Mouse (Mus musculus): ENCODE measurements around the gene Ppp2r5a.
A peak's percentile ranks its signal among the peaks of the same experiment; 100 is the strongest.

The Ppp2r5a gene

GRCm38 (mm10) chr1:191418936-191419335, 15.9 kb upstream of the Ppp2r5a start:
- DNase-seq (ENCODE audit: low read depth, low spot score): no peak

DNA sequence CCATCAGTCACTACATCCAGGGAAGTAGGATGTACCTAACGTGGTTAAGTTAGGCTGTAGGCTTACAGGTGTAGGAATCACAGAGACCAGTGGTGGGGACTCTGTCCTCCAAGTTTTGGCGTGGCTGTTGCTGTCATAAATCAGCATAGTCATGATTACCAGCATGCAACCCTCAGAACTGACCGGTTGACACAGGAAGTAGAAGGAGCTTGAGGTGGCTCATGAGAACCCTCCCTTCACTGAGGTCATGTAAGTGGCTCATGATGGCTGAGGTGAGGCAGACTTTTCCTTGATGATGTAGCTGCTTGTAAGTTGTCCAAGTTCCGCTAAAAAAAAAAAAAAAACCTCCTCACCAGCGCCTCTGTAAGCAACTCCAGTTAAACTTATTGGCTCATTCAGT, 14.0 kb upstream of the Ppp2r5a start:
- no peak for DNase-seq (ENCODE audit: low read depth, low spot score)

DNA sequence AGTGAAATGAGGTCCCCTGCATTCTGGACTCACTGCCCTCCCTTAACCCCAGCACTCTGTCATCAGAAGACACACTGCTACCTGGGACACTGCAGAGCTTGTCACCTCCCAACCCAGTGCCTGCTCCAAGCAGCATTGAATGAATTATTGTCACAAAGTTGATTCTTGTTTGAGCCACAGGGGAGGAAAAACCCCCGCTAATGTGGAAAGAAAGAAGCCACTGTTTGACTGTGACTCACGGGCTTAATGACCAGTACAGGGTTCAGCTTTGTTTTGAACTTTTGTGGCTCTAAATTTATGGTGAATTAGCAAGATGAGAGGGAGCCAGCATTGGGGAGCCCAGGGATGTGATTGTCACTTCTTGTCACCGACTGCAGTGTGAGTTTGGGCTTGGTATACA, 13.5 kb upstream of the Ppp2r5a start:
- DNase-seq (ENCODE audit: low read depth, low spot score): no peak

- no peak for DNase-seq (ENCODE audit: low read depth, low spot score)
Measured at GRCm38 (mm10) chr1:191414432-191414831, 11.4 kb upstream of the Ppp2r5a start.

- no peak for DNase-seq (ENCODE audit: low read depth, low spot score)
Measured at GRCm38 (mm10) chr1:191413691-191414415, 10.8 kb upstream of the Ppp2r5a start.

DNA sequence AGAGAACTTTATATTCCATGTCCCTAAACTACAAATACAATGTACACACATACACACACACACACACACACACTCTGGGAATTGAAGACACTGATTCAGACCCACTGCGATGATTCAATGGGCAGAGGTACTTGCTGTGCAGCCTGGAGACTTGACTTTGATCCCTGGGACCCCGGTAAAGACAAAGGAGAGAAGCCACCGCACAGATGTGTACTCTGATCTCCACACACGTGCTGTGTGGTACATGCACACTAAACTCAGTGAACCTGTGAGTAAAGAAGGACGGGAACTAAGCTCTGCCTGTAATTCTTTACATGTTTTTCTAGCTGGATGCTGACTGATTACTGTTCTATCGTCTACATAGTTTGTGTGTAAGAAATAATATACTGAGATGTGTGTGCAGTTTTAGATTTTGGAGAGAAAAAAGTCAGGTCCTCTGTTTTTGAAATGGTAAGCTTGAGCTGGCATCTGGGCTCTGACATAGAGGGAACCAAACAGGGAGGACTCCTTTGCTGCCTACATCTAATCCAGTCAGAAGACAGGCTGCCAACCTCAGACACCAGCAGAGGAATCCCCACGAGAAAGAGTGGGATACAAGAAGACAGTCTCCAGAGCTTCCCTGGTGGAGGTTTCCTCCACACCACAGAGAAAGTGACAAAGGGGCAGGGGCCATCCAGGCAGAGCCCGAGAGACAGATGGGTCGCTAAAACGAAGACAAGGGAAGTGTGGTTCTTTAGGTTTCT, 7.4 kb upstream of the Ppp2r5a start:
- DNase-seq (ENCODE audit: low read depth, low spot score): no peak

GRCm38 (mm10) chr1:191407246-191407645, 4.2 kb upstream of the Ppp2r5a start:
- no peak for DNase-seq (ENCODE audit: low read depth, low spot score)

DNA sequence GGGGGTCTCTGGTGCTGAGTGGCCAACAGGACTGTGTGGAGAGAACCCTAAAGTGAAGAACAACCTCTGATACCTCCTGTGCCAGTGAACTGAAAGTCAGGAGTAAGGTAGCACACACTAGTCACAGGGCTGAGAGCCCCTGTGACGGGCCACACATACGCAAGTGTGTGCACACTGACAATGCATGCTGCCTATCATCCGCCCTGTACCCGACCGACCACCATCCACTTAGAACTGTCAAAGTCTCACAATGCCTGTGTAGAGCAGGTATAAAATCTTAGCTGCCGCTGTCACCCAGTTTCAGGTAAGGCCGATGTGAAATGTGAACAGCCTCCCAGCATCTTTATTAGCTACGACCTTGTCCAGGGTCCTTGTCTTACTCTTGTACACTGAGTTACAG, 3.4 kb upstream of the Ppp2r5a start:
- DNase-seq (ENCODE audit: low read depth, low spot score): no peak

GRCm38 (mm10) chr1:191404721-191405329, 1.8 kb upstream of the Ppp2r5a start:
- no peak for DNase-seq (ENCODE audit: low read depth, low spot score)

- no peak for DNase-seq (ENCODE audit: low read depth, low spot score)
Measured at GRCm38 (mm10) chr1:191404301-191404700, 1.2 kb upstream of the Ppp2r5a start.

- no peak for DNase-seq (ENCODE audit: low read depth, low spot score)
Measured at GRCm38 (mm10) chr1:191402506-191402905, 566 bp downstream of the Ppp2r5a start.

- DNase-seq (ENCODE audit: low read depth, low spot score): peak; percentile 98
Measured at GRCm38 (mm10) chr1:191396897-191397849, 5.9 kb downstream of the Ppp2r5a start.

DNA sequence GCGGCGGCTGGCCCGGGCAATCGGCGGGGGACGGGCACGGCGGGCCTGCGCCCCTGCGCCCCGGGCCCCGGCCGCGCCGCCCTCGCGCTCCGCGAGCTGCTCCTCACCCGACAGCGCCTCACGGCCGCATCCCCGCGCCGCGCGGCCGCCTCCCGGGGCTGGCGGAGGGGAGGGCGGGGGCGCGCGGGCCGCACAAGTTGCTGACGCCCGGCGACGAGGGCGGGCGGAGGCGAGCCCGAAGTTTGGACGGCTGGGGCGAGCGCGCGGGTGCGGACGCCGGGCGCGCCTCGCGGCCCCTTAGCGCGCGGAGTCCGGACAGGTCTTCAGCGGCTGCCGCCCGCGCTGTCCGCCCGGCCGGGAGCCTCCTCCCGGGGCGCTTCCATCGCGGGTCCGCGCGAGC, 6.6 kb downstream of the Ppp2r5a start:
- DNase-seq (ENCODE audit: low read depth, low spot score): no peak

GRCm38 (mm10) chr1:191395871-191396433, 7.1 kb downstream of the Ppp2r5a start:
- peak; percentile 42 for DNase-seq (ENCODE audit: low read depth, low spot score)

DNA sequence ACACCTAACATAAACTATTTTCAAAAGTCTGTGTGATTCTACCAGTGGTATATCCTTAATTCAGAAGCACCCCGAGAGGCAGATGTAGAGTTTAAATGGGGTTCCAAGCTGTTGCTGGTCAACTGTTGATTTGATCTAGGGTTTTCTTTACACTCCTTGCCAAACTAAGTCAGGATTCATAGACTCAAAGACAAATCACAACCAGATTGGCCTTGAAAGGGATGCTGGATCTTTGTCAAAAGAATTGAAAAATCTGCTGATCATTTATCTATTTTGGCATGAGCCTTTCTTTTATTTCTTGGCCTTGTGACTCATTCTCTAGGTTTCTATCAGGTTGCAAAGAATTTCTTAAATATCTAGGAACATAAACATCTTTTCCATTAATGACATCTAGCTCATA, 7.9 kb downstream of the Ppp2r5a start:
- DNase-seq (ENCODE audit: low read depth, low spot score): no peak

GRCm38 (mm10) chr1:191394126-191394525, 8.9 kb downstream of the Ppp2r5a start:
- DNase-seq (ENCODE audit: low read depth, low spot score): no peak

GRCm38 (mm10) chr1:191393536-191393935, 9.5 kb downstream of the Ppp2r5a start:
- DNase-seq (ENCODE audit: low read depth, low spot score): no peak

DNA sequence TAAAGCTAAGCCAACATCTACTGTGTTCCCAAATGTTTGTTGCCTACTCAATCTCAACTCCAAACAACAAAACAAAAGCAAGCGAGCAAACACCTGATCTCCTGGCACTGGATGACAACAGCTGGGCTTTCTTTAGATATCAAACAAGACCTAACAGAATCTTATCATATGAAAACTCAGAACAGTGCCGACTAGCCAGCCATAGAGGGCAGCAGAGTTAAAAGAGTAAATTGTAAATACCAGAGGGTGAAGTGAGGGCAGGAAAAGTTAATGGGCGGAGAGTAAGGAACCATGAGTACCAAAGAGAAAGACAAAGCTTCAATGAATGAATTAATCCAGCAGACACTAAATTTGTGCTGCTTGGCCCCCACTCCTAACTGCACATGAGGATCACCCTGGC, 11.8 kb downstream of the Ppp2r5a start:
- DNase-seq (ENCODE audit: low read depth, low spot score): peak; percentile 39

- DNase-seq (ENCODE audit: low read depth, low spot score): no peak
Measured at GRCm38 (mm10) chr1:191384786-191385430, 18.2 kb downstream of the Ppp2r5a start.

DNA sequence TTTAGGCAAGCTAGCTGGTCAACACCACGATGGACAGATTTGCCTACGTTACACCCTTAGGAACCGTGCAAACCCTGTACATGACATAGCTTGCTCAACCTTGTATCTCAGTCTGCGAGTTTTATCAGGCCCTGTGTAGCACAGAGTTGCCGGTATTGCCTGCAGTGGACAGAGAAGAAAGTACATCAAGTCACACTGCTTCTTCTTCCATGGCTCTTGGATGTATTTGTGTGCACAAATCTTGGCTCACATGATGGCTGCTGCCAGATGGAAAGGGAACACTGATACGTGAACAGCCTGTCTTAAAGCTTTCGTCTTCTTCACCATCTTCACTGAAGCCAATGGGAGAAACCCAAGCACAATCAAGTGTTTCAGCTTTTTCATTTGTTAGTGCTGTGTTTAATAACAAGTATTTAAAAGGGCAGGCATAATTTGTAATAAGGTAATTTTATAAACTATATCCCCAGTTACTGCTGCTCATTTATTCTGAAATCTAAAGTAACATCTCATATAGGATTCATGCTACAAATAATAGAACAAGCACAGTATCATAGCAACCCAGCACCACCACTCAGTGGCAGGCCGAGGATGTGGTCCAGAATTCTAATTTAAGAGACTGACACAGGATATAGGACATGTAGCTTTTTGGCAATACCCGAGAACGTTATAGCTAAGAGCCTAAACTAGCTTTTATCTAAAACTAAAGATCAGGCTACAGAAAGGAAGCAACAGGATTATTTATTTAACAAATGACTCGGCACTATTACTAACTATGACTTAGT, 20.9 kb downstream of the Ppp2r5a start:
- DNase-seq (ENCODE audit: low read depth, low spot score): no peak
